Mouse (Mus musculus) stomach, postnatal 0 days (tissue): ENCODE measurements around the gene Cand2. TPM values are rescaled to one million over a fixed set of nuclear protein-coding genes. Genes with fewer than 3 reads are reported as not detected.
"Not testable (repeated sequence)": the region's sequence is repeated elsewhere in the genome, so short reads cannot be mapped to it uniquely, and the experiment has no call there.

Source experiments
- ATAC-seq: fragments of 200-750 bp; cut with Nextera tagmentation; 2 replicates; pipeline ENCODE4 v1.8.0; 2017; ENCODE audit not compliant: low FRiP score, low TSS enrichment
- DNase-seq: peaks from one replicate; pipeline ENCODE4 v3.0.0-alpha.2; 2016; ENCODE audit warnings: low spot score
- H3K27ac ChIP-seq: fragments of 300-500 bp; sonication (generic); replicated peaks from 2 replicates; pipeline ENCODE4 v1.5.1; 2014; ENCODE audit warnings: mild to moderate bottlenecking, control low read depth
- H3K27me3 ChIP-seq: fragments of 300-500 bp; sonication (generic); 2 replicates; pipeline ENCODE4 v1.6.1; 2014; ENCODE audit warnings: low read length; ENCODE audit not compliant: control insufficient read depth, insufficient read depth
- H3K36me3 ChIP-seq: fragments of 300-500 bp; sonication (generic); 2 replicates; pipeline ENCODE4 v1.6.1; 2014; ENCODE audit warnings: low read length, mixed read lengths; ENCODE audit not compliant: control insufficient read depth, insufficient read depth
- H3K4me1 ChIP-seq: fragments of 300-500 bp; sonication (generic); replicated peaks from 2 replicates; pipeline ENCODE4 v1.6.1; 2014; ENCODE audit warnings: antibody characterized with exemption; ENCODE audit not compliant: control insufficient read depth, insufficient read depth
- H3K4me2 ChIP-seq: fragments of 300-500 bp; sonication (generic); replicated peaks from 2 replicates; pipeline ENCODE4 v1.6.1; 2014; ENCODE audit warnings: low read depth, mild to moderate bottlenecking, control low read depth, moderate library complexity
- H3K4me3 ChIP-seq: fragments of 300-500 bp; sonication (generic); 2 replicates; pipeline ENCODE4 v1.5.1; 2014; ENCODE audit warnings: low read depth, low read length, control low read depth
- H3K9ac ChIP-seq: fragments of 300-500 bp; sonication (generic); 2 replicates; pipeline ENCODE4 v1.6.1; 2014; ENCODE audit warnings: mild to moderate bottlenecking, low read length, control low read depth, mixed read lengths
- H3K9me3 ChIP-seq: fragments of 300-500 bp; sonication (generic); 2 replicates; pipeline ENCODE4 v1.6.1; 2016; ENCODE audit warnings: low read length; ENCODE audit not compliant: control insufficient read depth
- CTCF ChIP-seq: IDR thresholded peaks from 2 replicates; pipeline ENCODE4 v1.5.1; 2016; ENCODE audit warnings: antibody characterized with exemption, low read depth, mild to moderate bottlenecking, moderate library complexity
- EP300 ChIP-seq: optimal IDR thresholded peaks from 2 replicates; pipeline ENCODE3; 2016; ENCODE audit warnings: antibody characterized with exemption
- WGBS: fragments of 180-500 bp; shearing (Covaris S2); extraction: QIAGEN DNeasy Blood & Tissue Kit; methylation state at CpG from one replicate; pipeline ENCODE4 v1.1.7; 2014; 5-methylcytosine and 5-hydroxymethylcytosine counted together
- polyA plus RNA-seq: library from polyadenylated mRNA; unstranded; fragments of >200 nt; fragmentation: Nextera tagmentation; extraction: Ambion mirVana; gene quantifications from 2 replicates; pipeline ENCODE4 v1.2.1, GENCODE M21; 2015

Cand2 gene
- polyA plus RNA-seq, 1 experiment from 2014 or later: 3.2 TPM

- DNase-seq: no peak
- TF ChIP-seq EP300 (no peak), CTCF (no peak)
Observed at GRCm38 (mm10) chr6:115811606-115812005, 37.3 kb downstream of the Cand2 start.

GRCm38 (mm10) chr6:115814104-115814503, 39.8 kb downstream of the Cand2 start:
- TF ChIP-seq EP300: no peak
- TF ChIP-seq CTCF: peak; percentile 80
- Histone ChIP-seq H3K36me3 (no peaks in the 10 kb centered on the region), H3K9ac (no peak overlapping the region), H3K9me3 (no peaks in the 10 kb centered on the region), H3K27ac (no peak overlapping the region), H3K4me2 (no peak overlapping the region), H3K27me3 (no peaks in the 10 kb centered on the region), H3K4me1 (no peaks in the 10 kb centered on the region), H3K4me3 (no peak overlapping the region)
- no peak for ATAC-seq
- 41% methylated on average over 4 of the region's 4 CpGs for WGBS
- DNase-seq: peak; percentile 59

More at GRCm38 (mm10) chr6:115811606-115812005, 37.3 kb downstream of the Cand2 start:
- no peak overlapping the region for H3K4me2 ChIP-seq
- H3K4me1 ChIP-seq: peaks cover 1% of the 10 kb centered on the region
- no peak overlapping the region for H3K9ac ChIP-seq
- no peaks in the 10 kb centered on the region for H3K9me3 ChIP-seq
- peaks cover 4% of the 10 kb centered on the region for H3K36me3 ChIP-seq
- H3K27me3 ChIP-seq: no peaks in the 10 kb centered on the region
- no peak for ATAC-seq
- 63% methylated on average over 8 of the region's 8 CpGs for WGBS
- no peak overlapping the region for H3K4me3 ChIP-seq
- H3K27ac ChIP-seq: no peak overlapping the region

- no peak for ATAC-seq
- WGBS: 69% methylated on average over 4 of the region's 4 CpGs
Observed at GRCm38 (mm10) chr6:115815041-115815440, 40.7 kb downstream of the Cand2 start.

GRCm38 (mm10) chr6:115818129-115818528, 43.8 kb downstream of the Cand2 start:
- H3K4me2 ChIP-seq: no peak overlapping the region
- H3K27ac ChIP-seq: no peak overlapping the region
- 73% methylated on average over 2 of the region's 2 CpGs for WGBS
- no peaks in the 10 kb centered on the region for H3K4me1 ChIP-seq
- DNase-seq (no peak), ATAC-seq (no peak)
- H3K9ac ChIP-seq: no peak overlapping the region
- TF ChIP-seq EP300 (no peak), CTCF (no peak)
- no peaks in the 10 kb centered on the region for H3K9me3 ChIP-seq
- H3K4me3 ChIP-seq: no peak overlapping the region
- H3K27me3 ChIP-seq: no peaks in the 10 kb centered on the region
- no peaks in the 10 kb centered on the region for H3K36me3 ChIP-seq

More at GRCm38 (mm10) chr6:115815041-115815440, 40.7 kb downstream of the Cand2 start:
- Histone ChIP-seq H3K4me3 (no peak overlapping the region), H3K4me2 (no peak overlapping the region), H3K9ac (no peak overlapping the region), H3K27me3 (no peaks in the 10 kb centered on the region), H3K36me3 (no peaks in the 10 kb centered on the region), H3K4me1 (no peaks in the 10 kb centered on the region), H3K27ac (no peak overlapping the region), H3K9me3 (no peaks in the 10 kb centered on the region)
- TF ChIP-seq EP300 (no peak), CTCF (no peak)
- DNase-seq: no peak

GRCm38 (mm10) chr6:115821216-115821993, 47.1 kb downstream of the Cand2 start:
- WGBS: 69% methylated on average over 8 of the region's 8 CpGs
- no peak for TF ChIP-seq EP300
- TF ChIP-seq CTCF: no peak
- H3K9me3 ChIP-seq: no peaks in the 10 kb centered on the region

GRCm38 (mm10) chr6:115823850-115824464, 49.6 kb downstream of the Cand2 start:
- H3K4me3 ChIP-seq, H3K36me3 ChIP-seq, H3K27me3 ChIP-seq, H3K4me1 ChIP-seq, H3K9ac ChIP-seq, H3K9me3 ChIP-seq: not testable (repeated sequence)
- TF ChIP-seq CTCF: peak; percentile 82
- H3K27ac ChIP-seq: 0 out of 2 replicates have a peak overlapping the region, but pooled peaks have one; percentile 24
- H3K4me2 ChIP-seq: peak overlapping the region; percentile 19
- WGBS: 6% methylated on average over 5 of the region's 11 CpGs
- peak; percentile 95 for ATAC-seq
- peak; percentile 84 for DNase-seq

More at GRCm38 (mm10) chr6:115821216-115821993, 47.1 kb downstream of the Cand2 start:
- Histone ChIP-seq H3K4me3 (no peak overlapping the region), H3K36me3 (no peaks in the 10 kb centered on the region), H3K4me2 (no peak overlapping the region), H3K9ac (no peak overlapping the region), H3K4me1 (no peaks in the 10 kb centered on the region), H3K27ac (no peak overlapping the region), H3K27me3 (no peaks in the 10 kb centered on the region)
- ATAC-seq: no peak
- DNase-seq: no peak
